Mouse (Mus musculus): Measurements from ENCODE around the gene Sfr1.

Sfr1 gene

DNA sequence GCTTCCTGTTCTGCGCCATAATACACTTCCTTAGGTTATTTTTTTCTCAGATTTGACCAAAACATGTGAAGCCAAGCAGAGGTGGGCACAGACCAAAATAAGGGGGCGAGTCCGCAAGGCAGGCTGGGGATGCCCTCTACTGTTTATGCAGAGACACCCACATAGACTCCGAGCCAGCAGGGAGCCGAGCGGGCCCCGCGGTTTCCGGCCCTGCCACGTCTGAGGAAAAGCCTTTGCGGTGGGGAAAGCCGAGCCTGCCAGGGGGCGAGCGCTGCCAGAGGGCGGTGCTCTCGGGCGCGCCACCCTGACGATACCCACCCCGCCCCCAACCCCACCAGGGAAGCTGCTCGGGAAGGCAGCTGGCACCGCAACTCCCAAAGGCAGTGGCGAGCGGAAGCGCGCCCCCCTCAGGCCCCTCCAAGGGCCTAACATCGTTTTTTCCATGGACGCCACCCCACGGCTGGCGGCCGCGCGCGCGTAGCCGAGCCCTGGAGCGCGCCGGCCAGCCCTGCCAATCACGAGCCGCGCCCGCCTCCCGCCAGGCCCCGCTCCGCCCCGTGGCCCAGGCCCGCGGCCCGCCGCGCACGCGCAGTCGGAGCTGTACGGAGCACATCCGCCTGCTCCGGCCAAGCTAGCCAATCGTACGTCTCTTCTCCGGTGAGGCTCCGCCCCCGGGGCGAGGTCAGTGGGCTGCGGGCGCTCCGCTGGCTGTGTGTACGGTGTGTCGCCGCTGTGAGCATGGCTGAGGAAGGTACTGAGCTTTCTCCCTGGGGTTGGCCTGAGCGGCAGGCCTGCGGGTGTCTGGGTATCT lies at the start of gene Sfr1:
Sfr1 (plus strand) TSS at position 612 of the 811 bp plus-strand sequence.
- peak; percentile 99 for DNase-seq (ENCODE audit: low spot score)

GRCm38 (mm10) chr19:47689592-47689991 lies 41.9 kb upstream of the Sfr1 start:
- no peak for DNase-seq (ENCODE audit: low spot score)

DNA sequence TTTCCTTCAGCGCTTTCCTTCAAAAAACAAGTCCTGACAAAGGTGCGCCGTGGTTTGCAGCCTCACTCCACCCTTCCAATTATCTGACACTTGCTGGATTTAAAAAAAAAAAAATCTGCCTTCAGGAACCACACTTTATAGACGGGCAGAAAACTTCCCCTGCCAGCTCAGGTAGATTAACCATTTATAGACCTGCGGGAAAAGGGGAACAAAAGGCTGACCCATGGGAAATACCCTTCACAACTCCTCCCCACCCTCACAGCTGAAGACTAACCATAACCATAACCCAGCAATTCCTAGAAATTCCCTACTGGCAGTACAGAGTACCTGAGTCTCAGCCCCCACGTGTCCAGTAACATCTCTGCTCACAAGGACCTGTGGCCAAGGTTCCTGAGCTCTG lies 39.5 kb upstream of the Sfr1 start, which contains the start of gene Col17a1:
Col17a1 (minus strand) TSS at position 101 of the 400 bp plus-strand sequence.
- DNase-seq (ENCODE audit: low spot score): no peak

GRCm38 (mm10) chr19:47695725-47696124 lies 35.8 kb upstream of the Sfr1 start:
- no peak for DNase-seq (ENCODE audit: low spot score)

DNA sequence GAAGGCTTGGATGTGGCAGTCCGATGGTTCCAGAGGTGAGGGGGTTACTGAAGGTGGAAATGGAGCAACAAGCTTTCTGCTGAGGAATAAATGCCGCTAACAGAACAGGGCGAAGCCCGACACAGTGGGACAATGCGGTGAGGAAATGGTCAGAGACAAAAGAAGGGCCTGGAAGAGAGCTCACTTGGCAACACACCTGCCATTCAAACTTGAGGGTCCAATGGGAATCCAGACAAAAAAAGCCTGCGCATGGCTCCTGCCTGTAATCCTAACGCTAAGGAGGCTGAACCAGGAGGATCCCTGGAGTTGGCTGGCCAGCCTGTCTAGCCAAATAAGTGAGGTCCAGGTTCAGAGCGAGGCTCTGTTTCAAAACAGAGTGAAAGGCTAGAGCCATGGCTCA lies 35.1 kb upstream of the Sfr1 start:
- DNase-seq (ENCODE audit: low spot score): no peak

GRCm38 (mm10) chr19:47697067-47697466 lies 34.4 kb upstream of the Sfr1 start:
- DNase-seq (ENCODE audit: low spot score): no peak

- DNase-seq (ENCODE audit: low spot score): no peak
Measured at GRCm38 (mm10) chr19:47698266-47698665, 33.2 kb upstream of the Sfr1 start.

- DNase-seq (ENCODE audit: low spot score): no peak
Measured at GRCm38 (mm10) chr19:47699743-47700142, 31.7 kb upstream of the Sfr1 start.

DNA sequence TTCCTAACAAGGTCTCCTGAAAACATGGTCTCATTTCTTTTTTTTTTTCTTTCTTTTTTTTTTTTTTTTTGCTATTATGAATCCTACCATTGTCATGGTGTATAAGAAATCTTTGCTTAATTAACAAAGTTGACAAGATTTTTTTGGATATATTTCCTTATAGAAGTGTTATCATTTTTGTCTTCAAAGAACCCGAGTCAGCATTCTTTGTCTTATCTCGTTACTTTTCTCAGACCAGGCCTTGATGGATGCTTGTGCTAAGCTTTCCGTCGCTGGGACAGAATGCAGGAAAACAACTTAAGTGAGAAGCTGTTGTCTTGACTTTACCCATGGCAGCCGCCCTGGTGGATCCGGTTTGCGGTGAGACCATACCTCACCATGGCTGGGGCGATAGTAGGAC lies 31.0 kb upstream of the Sfr1 start:
- no peak for DNase-seq (ENCODE audit: low spot score)

DNA sequence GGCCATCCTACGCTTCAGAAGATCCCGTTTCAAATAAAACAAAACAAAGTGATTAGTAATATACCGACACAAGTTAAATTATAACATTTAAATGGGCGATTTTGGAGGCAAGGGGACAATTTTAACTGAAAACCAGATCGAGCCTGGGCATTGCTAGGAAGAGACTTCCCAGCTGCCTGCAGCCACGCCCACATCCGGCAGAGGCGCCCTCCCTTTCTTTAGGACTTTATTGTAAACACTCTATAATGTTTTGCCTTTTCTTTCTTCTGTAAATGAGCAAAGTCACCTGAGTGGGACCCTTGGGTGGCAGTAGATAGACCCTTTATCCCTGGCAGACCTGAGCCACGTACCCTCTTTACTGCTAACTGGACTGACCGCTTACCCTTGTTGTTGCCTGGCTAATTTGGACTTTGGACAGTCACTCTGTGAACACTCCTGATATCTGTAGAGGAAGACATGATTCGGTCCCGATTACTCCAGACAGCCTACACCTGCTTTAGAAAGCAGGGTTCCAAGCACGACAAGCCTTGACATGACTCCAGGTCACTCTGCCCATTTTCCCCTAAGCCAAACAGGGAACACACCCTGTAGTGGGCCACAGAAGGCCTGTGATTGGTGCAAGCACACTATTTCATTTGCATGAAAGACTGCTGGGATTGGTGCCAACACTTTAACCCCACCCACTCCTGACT lies 26.3 kb upstream of the Sfr1 start:
- no peak for DNase-seq (ENCODE audit: low spot score)

GRCm38 (mm10) chr19:47705772-47706309 lies 25.6 kb upstream of the Sfr1 start:
- no peak for DNase-seq (ENCODE audit: low spot score)

- no peak for DNase-seq (ENCODE audit: low spot score)
Measured at GRCm38 (mm10) chr19:47710376-47710775, 21.1 kb upstream of the Sfr1 start.

- no peak for DNase-seq (ENCODE audit: low spot score)
Measured at GRCm38 (mm10) chr19:47713457-47713856, 18.0 kb upstream of the Sfr1 start.

- no peak for DNase-seq (ENCODE audit: low spot score)
Measured at GRCm38 (mm10) chr19:47716144-47716543, 15.3 kb upstream of the Sfr1 start.

- no peak for DNase-seq (ENCODE audit: low spot score)
Measured at GRCm38 (mm10) chr19:47719147-47719546, 12.3 kb upstream of the Sfr1 start.

- DNase-seq (ENCODE audit: low spot score): no peak
Measured at GRCm38 (mm10) chr19:47722471-47722870, 9.0 kb upstream of the Sfr1 start.

DNA sequence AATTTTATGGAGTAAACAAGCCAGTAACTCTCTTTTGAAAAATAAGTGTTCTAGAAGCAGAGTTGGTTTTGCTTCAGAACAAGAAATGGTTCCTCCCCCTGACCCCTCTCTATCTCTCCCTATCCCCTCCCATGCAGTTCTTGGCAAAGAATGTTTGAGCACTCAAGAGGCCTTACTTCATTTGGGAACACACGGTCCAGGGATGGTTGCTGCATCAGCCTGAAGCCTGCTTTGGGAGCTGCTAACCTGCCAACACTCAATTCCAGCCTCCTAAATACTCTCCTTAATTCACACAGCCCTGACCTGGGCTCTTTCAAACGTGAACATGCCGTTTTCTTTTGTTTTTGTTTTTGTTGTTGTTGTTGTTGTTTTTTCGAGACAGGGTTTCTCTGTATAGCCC lies 6.6 kb upstream of the Sfr1 start:
- DNase-seq (ENCODE audit: low spot score): no peak

GRCm38 (mm10) chr19:47725643-47726140 lies 5.8 kb upstream of the Sfr1 start:
- DNase-seq (ENCODE audit: low spot score): no peak

DNA sequence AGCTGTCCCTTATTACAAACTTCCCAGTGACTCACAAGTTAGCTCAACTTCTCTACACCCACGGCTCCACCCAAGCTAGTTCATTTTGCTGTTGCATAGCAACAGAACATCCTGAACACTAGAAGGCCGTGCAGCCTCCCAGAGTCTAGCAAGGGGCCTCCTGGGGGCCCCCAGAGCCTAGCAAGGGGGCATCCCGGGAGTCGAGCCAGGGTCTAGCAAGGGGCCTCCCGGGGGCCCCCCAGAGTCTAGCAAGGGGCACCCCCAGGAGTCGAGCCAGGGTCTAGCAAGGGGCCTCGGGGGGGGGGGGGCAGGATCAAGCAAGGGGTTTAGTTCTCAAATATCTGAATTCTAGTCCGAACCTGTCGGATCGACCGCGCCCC lies 801 bp upstream of the Sfr1 start:
- DNase-seq (ENCODE audit: low spot score): peak; percentile 49

DNA sequence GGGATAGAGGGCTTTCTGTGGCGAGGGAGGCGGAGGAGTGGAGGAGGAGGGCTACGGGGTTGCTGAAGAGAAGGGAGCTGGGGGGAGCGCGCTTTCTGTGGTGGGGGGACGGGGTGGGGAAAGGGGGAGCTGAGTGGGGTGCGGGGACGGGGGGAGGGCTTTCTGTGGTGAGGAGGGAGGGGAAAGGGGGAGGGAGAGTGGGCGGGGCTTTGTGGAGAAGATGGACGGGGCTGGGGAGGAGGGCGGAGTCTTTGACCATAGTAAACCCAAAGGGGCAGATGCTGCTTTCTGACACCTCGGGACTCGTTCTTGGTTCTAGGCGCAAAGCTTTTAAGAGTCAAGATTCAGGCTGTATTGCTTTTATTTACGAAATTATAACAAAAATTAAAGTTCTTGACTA lies 449 bp downstream of the Sfr1 start:
- DNase-seq (ENCODE audit: low spot score): peak; percentile 65

DNA sequence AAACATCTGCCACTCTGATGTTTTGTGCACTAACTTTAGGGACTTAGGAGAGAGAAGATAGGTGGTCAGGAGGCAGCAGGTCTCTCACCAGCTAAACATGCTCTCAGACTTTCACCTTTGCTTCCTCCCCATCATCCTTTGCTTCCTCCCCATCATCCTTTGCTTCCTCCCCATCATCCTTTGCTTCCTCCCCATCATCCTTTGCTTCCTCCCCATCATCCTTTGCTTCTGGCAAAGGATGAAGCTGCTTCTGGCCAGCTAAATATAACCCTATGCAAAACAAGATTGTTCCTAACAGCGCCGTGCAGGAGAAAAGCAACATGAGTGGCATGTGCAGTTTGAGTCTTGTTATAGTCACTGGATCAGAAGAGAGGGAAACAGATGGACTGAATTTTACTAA lies 15.6 kb downstream of the Sfr1 start:
- no peak for DNase-seq (ENCODE audit: low spot score)

DNA sequence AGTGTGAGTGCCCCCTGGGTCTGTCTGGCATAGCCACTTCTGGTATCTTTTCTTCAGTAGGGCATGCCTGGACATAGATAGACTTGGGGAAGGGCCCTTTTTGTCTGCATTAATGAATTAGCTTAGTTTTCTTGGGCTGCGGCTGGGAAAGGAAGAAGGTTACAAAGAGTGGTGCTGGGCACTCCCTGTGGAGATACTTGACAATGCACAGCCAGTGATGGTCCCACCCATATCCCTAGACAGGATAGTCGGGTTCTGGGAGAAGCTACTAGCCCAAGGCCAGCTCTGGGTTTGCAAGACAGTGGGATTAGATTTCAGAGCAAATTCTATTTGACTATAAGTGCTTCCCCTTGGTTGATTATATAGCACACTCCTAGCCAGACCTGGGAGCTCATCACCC lies 17.5 kb downstream of the Sfr1 start:
- no peak for DNase-seq (ENCODE audit: low spot score)

- DNase-seq (ENCODE audit: low spot score): no peak
Measured at GRCm38 (mm10) chr19:47750391-47750790, 18.9 kb downstream of the Sfr1 start.

Measured in urinary bladder, postnatal 25 days (tissue).